Mouse (Mus musculus): ENCODE results near the gene Crtc3. TPM values are rescaled to one million over a fixed set of nuclear protein-coding genes. Genes with fewer than 3 reads are reported as not detected.

Gene Crtc3
- total and polyA plus RNA-seq, 3 experiments = 13.6 to 71.9 (median 34.4) TPM

DNA sequence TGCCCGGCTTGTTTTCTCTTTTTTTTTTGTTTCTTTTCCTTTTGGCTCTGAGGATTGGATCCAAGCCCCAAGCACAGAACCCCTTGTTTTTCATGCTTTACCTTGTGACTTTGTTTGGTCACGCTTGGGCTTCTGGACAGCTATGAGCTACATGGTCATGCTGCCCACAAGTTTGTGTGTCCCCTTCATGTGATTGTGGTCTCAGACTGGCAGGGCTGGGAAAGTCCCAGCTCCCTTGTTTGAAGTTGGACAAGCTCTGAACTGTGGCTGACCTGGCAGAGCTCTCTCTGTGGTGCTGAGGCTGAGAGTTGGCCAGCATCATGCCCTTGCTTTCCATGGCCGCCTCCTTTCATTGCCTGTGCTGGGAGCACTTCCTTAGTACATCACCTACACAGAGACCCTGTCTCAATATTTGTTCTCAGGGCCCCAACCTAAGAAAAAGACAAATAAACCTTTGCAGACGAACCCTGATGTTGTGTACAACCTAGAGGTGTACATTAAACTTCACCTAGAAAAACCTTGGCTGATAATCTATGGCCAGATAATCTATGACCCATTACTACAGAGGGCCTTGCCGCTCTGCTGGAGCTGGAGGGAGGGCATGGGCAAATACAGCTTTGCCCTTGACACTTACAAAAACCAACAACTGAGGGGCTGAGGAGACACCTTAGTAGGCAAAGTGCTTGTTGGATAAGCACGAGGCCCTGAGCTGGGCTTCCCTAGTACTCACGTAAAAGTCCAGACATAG, 140.0 kb downstream of the Crtc3 start:
- no peaks in the 10 kb centered on the region for H3K27me3 ChIP-seq (ENCODE audit: insufficient read depth, low read length)
- no peak overlapping the region for H3K4me3 ChIP-seq (ENCODE audit: low read depth, low read length)

DNA sequence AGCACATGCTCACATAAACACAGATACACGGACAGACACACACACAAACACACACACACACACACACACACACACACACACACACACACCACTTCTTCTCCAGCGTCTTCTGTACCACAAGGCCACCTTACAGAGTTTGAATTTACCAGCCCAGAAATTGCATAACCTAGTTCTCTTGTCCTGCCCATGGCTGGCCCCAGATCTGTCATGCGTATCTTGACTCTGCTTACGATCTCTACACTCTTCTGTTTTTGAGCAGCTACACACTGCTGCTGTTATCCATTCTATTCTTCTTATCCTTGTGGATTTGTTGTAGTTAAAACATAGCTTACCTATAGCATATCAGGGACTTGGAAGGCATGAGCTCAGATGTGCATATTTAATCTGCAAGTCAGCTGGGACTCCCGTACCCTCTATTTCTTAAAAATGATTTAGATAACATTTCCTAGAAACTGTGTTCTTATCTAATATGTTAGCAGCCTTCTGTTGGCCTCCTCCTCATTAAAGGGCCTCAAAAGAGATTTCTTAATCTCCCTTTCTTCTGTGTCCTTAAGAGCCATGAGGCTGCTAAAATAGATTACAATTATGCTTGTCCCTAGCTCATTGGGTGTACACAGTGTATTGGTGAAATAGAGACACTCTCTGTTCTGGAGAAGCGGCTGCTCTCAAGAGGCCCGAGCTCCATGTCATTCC, 146.4 kb downstream of the Crtc3 start:
- Histone ChIP-seq H3K36me3 (replicated peaks) (no peaks in the 10 kb centered on the region), H3K27me3 (ENCODE audit: insufficient read depth, low read length) (no peaks in the 10 kb centered on the region), H3K4me3 (ENCODE audit: low read depth, low read length) (peak overlapping the region; percentile 62; the same call in 1 of the 2 replicates), H3K4me1 (ENCODE audit: insufficient read depth, low read depth, low read length) (peaks cover 59% of the 10 kb centered on the region), H3K9me3 (replicated peaks) (no peaks in the 10 kb centered on the region)
- ATAC-seq (ENCODE audit: extremely low read depth, insufficient number of reproducible peaks, low FRiP score, poor library complexity, severe bottlenecking) = peak; percentile 92
- TF ChIP-seq CTCF (IDR thresholded peaks at IDR 0.05; ENCODE audit: low read depth, low read length) (no peak), GATA1 (IDR thresholded peaks at IDR 0.05; ENCODE audit: borderline replicate concordance, low read length) (no peak), TAL1 (conservative IDR thresholded peaks at IDR 0.05; ENCODE audit: low read depth, low read length) (peak; percentile 92), POLR2AphosphoS5 (IDR thresholded peaks at IDR 0.05; ENCODE audit: insufficient replicate concordance, low read depth, low read length) (no peak), GATA2 (IDR thresholded peaks at IDR 0.05; ENCODE audit: borderline replicate concordance, low read depth, low read length) (no peak)
- peak; percentile 57 for DNase-seq (ENCODE audit: low spot score)

More for the DNA sequence above, 140.0 kb downstream of the Crtc3 start:
- no peaks in the 10 kb centered on the region for H3K9me3 ChIP-seq (replicated peaks)
- no peak for DNase-seq (ENCODE audit: low spot score)
- no peak for ATAC-seq (ENCODE audit: extremely low read depth, insufficient number of reproducible peaks, low FRiP score, poor library complexity, severe bottlenecking)
- H3K36me3 ChIP-seq (replicated peaks) = no peaks in the 10 kb centered on the region
- TF ChIP-seq CTCF (IDR thresholded peaks at IDR 0.05; ENCODE audit: low read depth, low read length) = no peak
- no peak for TF ChIP-seq GATA1 (IDR thresholded peaks at IDR 0.05; ENCODE audit: borderline replicate concordance, low read length)
- TF ChIP-seq TAL1 (conservative IDR thresholded peaks at IDR 0.05; ENCODE audit: low read depth, low read length) = no peak
- no peak for TF ChIP-seq GATA2 (IDR thresholded peaks at IDR 0.05; ENCODE audit: borderline replicate concordance, low read depth, low read length)
- no peak for TF ChIP-seq POLR2AphosphoS5 (IDR thresholded peaks at IDR 0.05; ENCODE audit: insufficient replicate concordance, low read depth, low read length)
- H3K4me1 ChIP-seq (ENCODE audit: insufficient read depth, low read depth, low read length) = peaks cover 21% of the 10 kb centered on the region

DNA sequence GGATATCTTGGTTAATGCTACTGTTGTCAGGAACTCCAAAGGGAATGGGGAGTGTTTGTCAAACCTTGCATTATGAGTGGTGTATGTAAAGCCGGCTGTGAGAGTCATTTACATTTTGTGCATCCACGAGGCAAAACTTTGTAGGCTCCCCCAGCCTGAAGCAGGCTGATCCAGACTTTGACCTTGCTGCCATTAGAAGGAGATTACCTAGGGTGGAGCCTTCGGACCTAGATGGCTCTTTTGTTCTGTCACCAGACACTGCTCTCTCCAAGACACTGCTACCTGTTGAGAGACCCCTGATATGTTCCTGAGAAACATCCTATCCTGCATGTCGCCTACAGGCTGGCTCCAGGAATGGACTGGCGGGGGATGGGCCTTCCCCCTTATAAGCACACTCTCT, 149.1 kb downstream of the Crtc3 start:
- no peak for DNase-seq (ENCODE audit: low spot score)
- Histone ChIP-seq H3K36me3 (replicated peaks) (no peaks in the 10 kb centered on the region), H3K9me3 (replicated peaks) (no peaks in the 10 kb centered on the region), H3K4me3 (ENCODE audit: low read depth, low read length) (no peak overlapping the region), H3K4me1 (ENCODE audit: insufficient read depth, low read depth, low read length) (peaks cover 56% of the 10 kb centered on the region), H3K27me3 (ENCODE audit: insufficient read depth, low read length) (no peaks in the 10 kb centered on the region)
- TF ChIP-seq GATA2 (IDR thresholded peaks at IDR 0.05; ENCODE audit: borderline replicate concordance, low read depth, low read length) (no peak), TAL1 (conservative IDR thresholded peaks at IDR 0.05; ENCODE audit: low read depth, low read length) (no peak), GATA1 (IDR thresholded peaks at IDR 0.05; ENCODE audit: borderline replicate concordance, low read length) (no peak), POLR2AphosphoS5 (IDR thresholded peaks at IDR 0.05; ENCODE audit: insufficient replicate concordance, low read depth, low read length) (no peak), CTCF (IDR thresholded peaks at IDR 0.05; ENCODE audit: low read depth, low read length) (no peak)
- ATAC-seq (ENCODE audit: extremely low read depth, insufficient number of reproducible peaks, low FRiP score, poor library complexity, severe bottlenecking) = no peak

Other genes starting within 250 kb of the Crtc3 start
- 198 and 220 TPM in 2 replicates for gene Blm, start 153.8 kb downstream of the Crtc3 start, total RNA-seq (2014; fragmentation: Nextera tagmentation)
- 76.4 and 89.2 TPM in 2 replicates for gene Blm, start 153.8 kb downstream of the Crtc3 start, total RNA-seq (2017)
- 81.8 and 96.9 TPM in 2 replicates for gene Blm, start 153.8 kb downstream of the Crtc3 start, polyA plus RNA-seq (2012)
- gene Iqgap1, start 137.1 kb upstream of the Crtc3 start, total RNA-seq (2014; fragmentation: Nextera tagmentation) = 165 and 179 TPM in 2 replicates
- gene Iqgap1, start 137.1 kb upstream of the Crtc3 start, total RNA-seq (2017) = 153 and 174 TPM in 2 replicates
- gene Iqgap1, start 137.1 kb upstream of the Crtc3 start, polyA plus RNA-seq (2012) = 16.3 and 22.0 TPM in 2 replicates
- 4.6 and 5.3 TPM in 2 replicates for gene Zscan2, start 172.0 kb upstream of the Crtc3 start, total RNA-seq (2014; fragmentation: Nextera tagmentation)
- gene Zscan2, start 172.0 kb upstream of the Crtc3 start, total RNA-seq (2017) = 1.7 and 1.8 TPM in 2 replicates
- 4.4 and 4.7 TPM in 2 replicates for gene Zscan2, start 172.0 kb upstream of the Crtc3 start, polyA plus RNA-seq (2012)
- 13.2 and 14.4 TPM in 2 replicates for gene Wdr73, start 212.4 kb upstream of the Crtc3 start, total RNA-seq (2014; fragmentation: Nextera tagmentation)
- gene Wdr73, start 212.4 kb upstream of the Crtc3 start, total RNA-seq (2017) = 31.1 and 35.0 TPM in 2 replicates
- 17.7 and 19.0 TPM in 2 replicates for gene Wdr73, start 212.4 kb upstream of the Crtc3 start, polyA plus RNA-seq (2012)
- 1.5 and 1.6 TPM in 2 replicates for gene Nmb, start 216.2 kb upstream of the Crtc3 start, total RNA-seq (2014; fragmentation: Nextera tagmentation)
- gene Nmb, start 216.2 kb upstream of the Crtc3 start, total RNA-seq (2017) = 1.4 and 2.6 TPM in 2 replicates
- gene Nmb, start 216.2 kb upstream of the Crtc3 start, polyA plus RNA-seq (2012) = 0.93 and 1.1 TPM in 2 replicates

Measured in G1E (cell line).